Mouse (Mus musculus): ENCODE results near the gene Efna3. TPM values are rescaled to one million over a fixed set of nuclear protein-coding genes. Genes with fewer than 3 reads are reported as not detected.
A peak's percentile ranks its signal among the peaks of the same experiment; 100 is the strongest.

Efna3 gene
- total RNA-seq, 1 experiment from 2014 or later: not detected

DNA sequence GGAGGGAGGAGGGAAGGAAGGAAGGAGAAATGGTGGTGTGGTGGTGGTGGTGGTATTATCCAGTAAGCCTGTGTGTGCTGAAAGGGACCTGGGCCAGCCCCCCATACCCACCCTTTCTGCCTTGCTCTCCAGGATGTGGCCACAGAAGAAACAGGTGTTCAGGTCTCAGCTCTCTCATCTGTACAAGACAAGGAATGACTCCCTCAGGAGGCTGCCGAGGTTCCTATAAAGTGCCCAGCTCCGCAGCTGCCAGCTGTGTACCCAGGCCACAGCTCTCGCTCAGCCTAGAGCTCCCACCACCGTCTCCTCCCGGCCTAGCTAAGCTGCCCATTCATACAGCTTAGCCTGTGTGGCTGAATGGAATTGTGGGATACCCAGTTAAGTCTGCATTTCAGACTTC, 30.5 kb downstream of the Efna3 start:
- no peak for ATAC-seq (replicated peaks; ENCODE audit: low read depth, poor library complexity, severe bottlenecking)

DNA sequence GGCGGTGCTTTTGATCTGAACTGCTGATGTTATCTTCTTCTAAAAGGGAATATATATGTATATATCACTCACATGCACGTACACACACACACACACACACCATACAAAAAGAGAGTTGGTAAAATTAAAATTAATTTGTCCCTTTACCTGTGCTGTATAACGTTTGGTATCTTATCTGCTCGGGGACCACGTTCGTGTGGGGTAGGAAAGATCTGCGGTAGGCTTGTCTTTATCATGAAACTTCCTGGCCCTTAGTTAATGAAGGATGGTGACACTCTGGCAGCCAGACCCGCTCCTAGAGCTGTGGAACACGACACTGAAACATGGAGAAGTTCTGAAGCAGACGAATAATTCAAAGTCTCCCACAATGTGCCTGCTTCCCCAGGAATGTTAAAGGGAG, 30.9 kb downstream of the Efna3 start:
- ATAC-seq (replicated peaks; ENCODE audit: low read depth, poor library complexity, severe bottlenecking): no peak

DNA sequence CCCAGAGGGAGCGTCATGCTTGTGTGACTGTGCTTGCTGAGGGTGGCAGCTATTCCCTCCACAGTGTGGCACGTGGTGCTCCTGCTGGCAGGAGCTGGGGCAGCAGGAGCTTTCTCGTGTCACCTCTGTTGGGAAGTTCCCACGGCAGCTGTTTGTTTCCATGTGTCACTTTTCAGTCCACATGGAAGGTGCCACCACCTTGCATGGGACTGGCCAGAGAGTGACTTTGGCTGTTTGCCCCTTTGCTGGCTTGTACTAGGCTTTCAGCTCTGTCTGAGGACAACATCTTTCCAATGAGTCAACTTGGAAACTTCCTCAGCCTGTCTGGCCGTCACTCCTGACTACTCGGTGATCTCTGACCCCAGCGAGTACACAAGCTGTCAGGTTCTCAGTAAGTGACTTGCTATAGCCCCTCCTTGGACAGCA, 34.2 kb downstream of the Efna3 start:
- ATAC-seq (replicated peaks; ENCODE audit: low read depth, poor library complexity, severe bottlenecking): no peak

DNA sequence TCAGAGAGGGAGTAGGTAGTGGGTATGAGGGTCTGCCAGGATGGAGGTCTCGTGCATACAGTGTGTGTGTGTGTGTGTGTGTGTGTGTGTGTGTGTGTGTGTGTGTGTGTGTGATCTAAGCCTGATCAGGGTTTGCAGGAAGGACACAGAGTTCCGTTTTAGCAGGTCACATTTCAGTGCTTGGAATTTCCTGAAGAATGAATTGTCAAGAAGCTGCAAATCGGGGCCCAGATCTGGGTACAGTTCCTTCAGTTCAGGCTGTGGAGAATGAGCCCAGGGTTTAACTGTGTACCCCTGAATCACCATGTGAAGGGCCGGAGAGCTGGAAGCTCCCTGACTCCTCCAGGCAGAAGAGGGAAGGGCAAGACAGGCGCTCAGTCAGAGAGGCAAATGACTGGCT, 35.5 kb downstream of the Efna3 start:
- ATAC-seq (replicated peaks; ENCODE audit: low read depth, poor library complexity, severe bottlenecking): no peak

DNA sequence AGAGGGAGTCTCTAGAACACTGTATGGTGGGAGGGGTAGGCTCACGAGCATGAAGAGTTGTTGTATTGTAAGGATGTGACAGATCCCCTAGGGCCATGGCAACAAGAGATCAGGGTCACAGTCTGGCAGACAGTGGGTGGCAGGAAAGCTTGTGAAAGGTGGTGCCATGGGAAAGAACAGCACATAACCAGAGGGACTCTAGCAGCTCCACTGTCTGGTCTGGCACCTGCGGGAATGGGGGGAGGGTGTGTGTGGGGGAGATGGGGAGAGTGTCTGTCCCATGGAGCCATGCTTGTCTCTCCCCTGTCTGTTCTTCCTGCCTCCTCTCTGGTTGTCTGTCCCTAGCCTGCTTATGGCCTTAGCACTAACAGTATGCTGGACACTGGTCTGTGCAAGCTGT, 37.2 kb downstream of the Efna3 start:
- no peak for ATAC-seq (replicated peaks; ENCODE audit: low read depth, poor library complexity, severe bottlenecking)

DNA sequence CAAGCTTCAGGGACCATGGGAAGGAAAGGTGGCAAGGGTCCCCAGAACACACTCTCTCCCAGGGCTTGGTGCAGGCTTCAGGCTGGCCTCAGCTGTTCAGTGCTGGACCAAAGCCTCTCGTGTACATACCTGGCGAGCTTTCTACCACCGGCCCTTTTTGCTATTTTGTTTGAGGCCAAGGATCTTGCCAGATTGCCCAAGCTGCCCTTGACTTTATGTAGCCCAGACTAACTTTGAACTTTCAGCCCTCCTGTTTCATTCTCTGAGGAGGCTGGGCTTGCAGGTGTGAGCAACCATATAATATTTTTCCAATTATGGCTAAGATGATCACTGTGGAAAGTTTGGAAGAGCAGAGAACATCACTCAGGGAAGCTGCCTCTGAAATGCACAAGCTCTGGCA, 38.5 kb downstream of the Efna3 start:
- no peak for ATAC-seq (replicated peaks; ENCODE audit: low read depth, poor library complexity, severe bottlenecking)

DNA sequence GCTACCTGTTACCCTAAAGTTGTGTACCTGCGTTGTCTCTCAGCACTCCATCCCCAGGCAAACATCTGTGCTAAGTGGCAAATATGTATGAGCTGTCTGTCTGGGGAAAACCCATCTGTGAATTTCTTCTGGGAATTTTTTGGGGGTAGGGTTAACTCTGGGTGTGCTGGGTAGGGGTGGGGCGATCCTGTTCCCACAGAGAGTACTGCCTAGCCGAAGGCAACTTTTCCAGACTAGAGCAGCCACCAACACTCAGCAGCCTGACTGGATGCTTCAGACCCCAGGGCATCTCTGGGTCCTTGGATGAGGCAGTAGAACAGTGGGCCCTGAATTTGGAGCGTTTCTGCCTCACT, 40.5 kb downstream of the Efna3 start:
- no peak for ATAC-seq (replicated peaks; ENCODE audit: low read depth, poor library complexity, severe bottlenecking)

DNA sequence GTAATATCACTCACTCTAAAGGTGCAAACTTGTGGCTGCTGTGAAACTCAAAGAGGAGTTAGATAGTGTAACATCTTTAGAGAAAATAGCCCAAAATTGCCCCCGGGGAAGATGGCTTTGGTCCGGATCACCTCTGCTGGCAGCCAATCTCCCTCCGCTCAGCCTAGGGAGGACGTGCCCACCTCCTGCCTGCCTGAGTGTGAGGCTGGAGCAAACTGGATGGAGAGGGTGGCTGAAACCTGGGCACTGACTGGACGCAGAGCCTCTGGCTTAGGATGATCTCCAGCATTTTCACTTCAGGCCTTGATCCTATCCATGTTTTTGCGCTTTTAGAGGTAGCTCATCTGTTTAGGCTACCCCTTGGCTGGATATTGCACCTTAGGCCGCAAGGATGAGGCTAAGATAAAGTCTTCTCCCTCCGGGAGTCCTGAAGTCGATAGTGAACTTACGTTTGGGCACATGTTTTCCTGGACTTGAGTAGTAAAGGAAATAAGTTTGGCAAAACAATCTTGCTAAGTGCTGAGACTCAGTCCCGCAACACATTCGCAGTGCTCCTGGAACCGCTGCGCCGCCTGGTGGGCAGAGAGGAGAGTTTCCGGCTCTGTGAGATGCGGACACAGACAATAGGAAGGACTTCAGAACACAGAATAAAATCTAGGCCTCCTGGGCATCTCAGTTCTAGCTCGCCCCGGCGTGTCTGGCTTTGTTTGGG, 41.0 kb downstream of the Efna3 start:
- peak; percentile 72 for ATAC-seq (replicated peaks; ENCODE audit: low read depth, poor library complexity, severe bottlenecking)

DNA sequence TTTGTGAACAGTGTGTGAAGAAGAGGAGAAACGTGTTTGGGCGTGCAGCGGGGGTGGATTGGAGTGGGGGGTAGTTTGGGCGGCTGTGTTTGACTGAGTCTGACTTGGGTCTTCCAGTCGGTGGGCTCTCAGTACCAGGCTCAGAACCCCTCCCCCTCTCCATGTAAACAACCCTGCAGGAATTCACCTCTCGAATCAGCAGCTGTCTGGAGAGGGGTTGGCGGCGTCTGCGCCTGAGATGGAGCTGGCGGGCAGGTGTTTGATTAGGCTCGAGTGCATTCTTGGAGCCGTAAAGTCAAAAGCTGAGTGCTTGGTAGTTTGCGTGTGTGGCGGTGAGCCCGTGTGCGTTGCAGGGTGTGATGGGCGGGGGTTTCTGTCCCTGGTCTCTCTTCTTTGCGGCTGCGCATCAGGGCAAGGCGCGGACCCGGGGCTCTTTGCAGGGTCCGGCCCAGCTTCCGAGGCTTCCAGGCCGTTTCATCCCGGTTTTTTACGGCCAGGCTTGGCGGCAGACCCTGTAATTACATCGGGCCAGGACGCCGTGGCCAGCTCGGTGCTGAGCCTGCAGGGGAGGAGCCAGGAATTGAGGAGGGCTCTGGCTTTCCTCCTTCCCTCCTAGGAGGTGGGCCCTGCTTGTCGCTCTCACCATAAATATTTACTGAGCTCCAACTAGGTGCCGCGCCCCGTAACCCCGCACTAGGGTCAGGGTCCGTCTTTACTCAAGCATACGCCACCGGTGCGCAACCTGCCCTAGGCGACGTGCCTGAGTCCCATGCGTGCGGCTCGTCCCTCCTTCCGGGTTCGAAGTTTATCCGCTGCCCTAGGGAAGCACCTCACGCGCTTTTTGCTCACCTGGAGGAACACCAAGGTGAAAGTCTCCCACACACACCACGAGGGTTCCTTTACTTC, 41.9 kb downstream of the Efna3 start, which contains the start of gene Efna1:
Gene Efna1 (minus strand): TSS at position 537 of the 906 bp plus-strand sequence.
- peak; percentile 31; the same call in 1 of the 2 replicates for ATAC-seq (replicated peaks; ENCODE audit: low read depth, poor library complexity, severe bottlenecking)

DNA sequence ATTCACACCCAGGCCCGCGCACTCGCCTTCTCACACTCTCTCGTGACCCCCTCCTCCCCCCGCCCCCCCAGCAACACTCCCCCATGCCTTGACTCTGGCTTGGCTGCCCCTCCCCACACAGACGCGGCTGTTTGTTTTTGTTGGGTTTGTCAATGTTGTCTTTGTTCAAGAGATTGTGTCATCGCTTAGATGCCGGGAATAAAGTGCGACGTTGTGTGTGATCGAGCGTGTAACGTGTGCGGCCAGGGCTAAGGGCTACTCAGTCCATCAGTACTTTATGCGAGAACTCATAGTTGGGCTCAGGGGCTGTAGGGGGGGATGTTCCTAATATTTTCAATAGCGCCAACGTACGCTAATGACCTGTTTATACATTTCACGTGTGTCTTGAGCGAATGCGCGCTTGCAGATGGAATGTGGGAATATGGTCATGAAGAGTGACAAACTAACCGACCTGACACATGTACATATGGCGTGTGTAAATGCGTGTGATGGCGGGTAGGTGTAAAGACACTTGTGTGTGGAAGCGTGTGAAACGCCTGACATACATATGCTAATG, 42.6 kb downstream of the Efna3 start:
- no peak for ATAC-seq (replicated peaks; ENCODE audit: low read depth, poor library complexity, severe bottlenecking)

DNA sequence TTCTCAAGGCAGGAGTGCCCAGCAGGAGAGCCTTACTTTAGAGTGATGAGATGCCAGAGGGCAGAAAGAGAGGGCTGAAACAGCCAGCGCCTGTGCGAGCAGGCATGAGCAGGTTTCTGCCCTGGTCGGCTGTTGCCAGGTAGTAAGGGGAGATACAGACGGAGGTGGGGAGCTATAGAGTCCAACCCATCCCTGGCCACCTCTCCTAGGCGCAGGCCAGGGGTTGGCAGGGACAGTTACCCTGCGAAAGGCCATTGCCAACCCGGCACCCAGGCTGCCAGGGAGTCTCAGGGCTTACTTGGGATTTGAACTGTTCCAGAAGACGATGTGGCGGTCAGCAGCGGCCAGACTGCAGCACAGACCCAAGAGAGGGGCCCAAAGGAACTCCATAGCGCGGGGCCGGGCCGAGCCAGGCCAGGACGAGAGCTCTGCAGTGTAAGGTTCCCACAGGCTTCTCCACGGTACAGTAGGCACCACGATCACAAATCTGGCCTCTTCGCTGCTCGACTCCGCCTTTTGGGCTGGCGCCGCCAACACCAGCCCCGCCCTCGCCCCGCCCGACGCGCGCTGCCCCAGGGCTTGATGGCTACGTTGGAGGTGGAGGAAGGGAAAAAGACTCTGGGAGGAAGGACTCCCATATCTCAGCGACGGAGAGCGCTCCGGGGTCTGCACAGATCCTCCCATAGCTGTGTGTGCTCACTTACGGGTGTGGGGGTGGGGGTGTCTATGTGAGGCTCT, 43.4 kb downstream of the Efna3 start:
- peak; percentile 62 for ATAC-seq (replicated peaks; ENCODE audit: low read depth, poor library complexity, severe bottlenecking)

DNA sequence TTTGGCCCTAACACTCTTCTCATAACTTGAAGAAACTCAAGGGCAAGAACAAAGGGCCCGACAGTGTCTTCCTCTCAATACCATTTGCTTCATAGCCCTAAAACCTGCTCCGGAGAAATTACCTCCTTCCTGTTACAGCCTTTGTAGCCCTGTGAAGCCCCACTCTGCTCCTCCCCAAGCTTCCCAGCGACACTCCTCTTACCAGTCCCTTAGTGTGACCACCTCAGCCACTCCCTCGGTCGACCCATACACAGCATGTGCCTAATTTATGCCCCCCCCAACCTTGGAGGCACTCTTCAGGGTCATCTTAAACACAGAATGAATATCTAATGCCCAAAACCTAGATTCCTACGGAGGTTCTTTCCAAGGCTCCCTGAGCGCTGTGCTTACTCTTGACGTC, 44.1 kb downstream of the Efna3 start:
- no peak for ATAC-seq (replicated peaks; ENCODE audit: low read depth, poor library complexity, severe bottlenecking)

DNA sequence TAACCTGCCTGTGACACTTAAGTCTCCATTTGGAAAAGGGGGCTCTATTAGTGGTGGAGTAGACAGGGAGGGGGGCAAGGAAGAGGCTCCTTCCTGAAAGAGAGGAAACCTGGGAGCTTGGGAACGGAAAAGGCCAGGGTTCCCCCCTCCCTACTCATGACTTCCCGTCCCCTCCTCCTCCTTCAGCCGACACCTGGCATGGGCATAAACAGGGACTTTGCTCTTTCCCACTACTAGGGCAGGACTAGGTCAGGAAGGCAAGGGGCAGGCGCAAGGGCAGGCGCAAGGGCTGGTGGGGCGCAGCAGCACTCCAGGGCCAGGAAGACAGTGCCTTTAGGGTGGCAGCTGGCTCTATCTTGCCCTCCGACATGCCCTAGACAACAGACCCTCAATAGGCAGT, 44.7 kb downstream of the Efna3 start:
- no peak for ATAC-seq (replicated peaks; ENCODE audit: low read depth, poor library complexity, severe bottlenecking)

DNA sequence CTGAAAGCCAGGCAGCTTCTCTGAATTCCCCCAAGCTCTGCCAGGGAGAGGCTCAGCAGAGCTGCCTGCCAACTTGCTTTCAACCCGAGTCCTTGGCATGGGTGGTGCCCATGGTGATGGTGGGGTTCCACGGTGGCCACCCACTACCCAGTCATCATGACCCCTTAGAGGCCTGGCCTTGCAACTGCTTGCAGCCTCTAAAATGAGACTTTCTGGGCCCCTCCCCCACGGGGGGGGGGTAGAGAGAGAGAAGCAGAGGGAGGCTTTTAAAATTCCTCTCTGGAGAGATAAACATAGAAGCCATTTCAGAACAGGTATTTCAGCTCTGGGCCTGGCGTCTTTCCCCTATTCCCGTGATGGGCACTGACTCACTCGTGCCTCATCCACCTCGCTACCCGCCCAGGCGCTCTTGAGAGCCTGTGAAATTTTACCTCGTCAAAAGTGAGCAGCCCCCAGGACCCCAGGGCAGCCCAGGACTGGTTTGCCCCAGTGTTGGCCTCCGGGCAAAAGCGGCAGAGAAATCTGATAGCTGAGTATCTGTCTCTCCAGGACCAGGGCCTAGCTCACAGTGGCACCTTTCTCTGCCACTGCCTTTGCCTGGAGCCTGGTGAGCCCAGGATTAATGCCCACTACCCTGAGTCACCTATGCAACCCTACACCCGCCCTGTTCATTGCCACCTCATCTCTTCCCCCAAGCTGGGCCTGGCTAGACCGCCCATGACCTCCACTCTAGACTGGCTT, 45.3 kb downstream of the Efna3 start:
- ATAC-seq (replicated peaks; ENCODE audit: low read depth, poor library complexity, severe bottlenecking): no peak

DNA sequence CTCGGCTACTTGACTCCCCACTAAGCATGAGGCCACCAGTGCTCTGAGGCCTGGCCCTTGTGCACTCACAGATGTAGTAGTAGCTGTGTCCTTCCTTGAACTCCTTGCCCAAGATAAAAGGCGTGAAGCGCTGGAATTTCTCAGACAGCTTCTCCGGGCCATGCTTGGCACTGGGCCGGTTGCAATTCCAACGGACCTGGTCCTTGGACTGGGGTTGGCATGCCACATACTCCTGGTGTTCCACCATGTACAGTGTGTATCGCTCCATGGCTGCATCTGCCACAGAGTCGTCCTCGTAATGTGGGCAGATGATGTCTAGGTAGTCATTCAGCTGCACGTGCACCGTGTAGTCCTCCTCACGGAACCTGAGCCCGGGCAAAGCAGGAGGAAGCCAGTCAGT, 46.7 kb downstream of the Efna3 start:
- ATAC-seq (replicated peaks; ENCODE audit: low read depth, poor library complexity, severe bottlenecking): no peak

DNA sequence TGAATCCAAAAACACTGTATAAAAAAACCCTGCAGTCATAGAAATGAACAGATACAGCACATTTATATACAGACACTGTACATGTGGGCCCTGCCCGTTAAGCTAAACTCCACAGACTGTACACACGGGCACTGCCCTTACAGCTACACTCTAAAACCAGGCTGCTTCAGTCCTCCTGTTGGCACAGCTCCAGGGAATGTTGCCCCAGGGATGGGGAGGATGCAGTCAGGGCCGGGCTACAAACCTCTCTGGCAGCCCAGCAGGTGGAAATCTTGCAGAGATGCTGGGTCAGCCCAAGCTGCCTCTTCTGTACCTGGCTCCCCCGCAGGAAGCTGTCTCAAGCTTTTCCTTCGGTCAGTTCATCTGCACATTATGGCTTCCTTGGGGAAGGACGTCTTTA, 51.0 kb downstream of the Efna3 start:
- ATAC-seq (replicated peaks; ENCODE audit: low read depth, poor library complexity, severe bottlenecking): no peak

DNA sequence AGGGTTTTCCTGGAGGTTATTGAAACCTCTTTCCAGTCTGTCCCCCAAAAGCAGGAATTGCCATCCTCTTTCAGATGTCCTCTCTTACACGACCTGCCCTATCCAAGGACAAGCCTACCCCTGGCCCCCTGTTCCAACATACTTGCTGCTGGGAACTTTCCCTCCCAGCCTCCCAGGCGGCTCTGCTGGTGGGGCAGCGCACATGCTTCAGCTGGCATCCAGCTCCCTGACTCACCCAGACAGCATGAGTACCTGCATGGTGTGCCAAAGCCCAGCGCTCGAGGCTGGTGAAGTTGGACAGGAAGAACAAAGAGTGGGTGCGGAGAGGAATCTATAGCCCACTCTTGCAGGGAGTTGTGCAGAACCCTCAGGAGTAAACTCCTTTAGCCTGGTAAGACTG, 51.9 kb downstream of the Efna3 start:
- no peak for ATAC-seq (replicated peaks; ENCODE audit: low read depth, poor library complexity, severe bottlenecking)

DNA sequence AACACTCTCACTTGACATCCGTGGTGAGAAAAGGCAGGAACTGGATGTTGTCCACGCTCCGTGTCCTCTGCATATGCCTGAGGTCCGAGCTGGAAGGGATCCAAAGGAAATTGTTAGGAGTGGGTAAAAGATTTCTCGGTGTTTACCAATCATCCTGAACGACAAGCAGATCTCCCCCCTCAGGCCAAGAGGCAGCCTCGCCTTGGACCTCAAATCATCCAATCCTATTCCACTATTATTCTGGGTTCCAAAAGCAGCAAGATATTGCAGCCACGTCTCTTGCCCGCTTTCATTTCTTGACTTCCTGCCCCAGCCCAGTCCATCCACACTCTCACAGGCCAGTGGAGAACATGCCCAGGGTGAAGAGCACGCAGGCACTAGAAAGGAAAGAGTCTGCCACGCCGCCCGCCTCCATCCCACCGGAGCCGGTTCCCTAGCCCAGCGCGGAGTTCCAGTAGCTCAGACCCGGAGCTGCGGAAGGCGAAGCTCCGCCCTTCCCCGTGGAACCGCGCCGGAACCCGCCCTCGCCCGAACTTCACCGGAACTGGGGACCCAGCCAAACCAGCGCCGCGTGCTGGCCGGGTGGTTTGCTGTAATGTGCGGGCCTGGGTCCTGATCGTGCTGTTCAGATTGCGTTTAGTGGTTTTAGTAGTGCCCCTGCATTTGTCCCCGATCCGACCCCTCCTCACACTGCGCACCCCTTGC, 52.6 kb downstream of the Efna3 start, which contains the start of gene Slc50a1:
Gene Slc50a1 (minus strand): TSS at position 520 of the 705 bp plus-strand sequence.
- ATAC-seq (replicated peaks; ENCODE audit: low read depth, poor library complexity, severe bottlenecking): peak; percentile 67

DNA sequence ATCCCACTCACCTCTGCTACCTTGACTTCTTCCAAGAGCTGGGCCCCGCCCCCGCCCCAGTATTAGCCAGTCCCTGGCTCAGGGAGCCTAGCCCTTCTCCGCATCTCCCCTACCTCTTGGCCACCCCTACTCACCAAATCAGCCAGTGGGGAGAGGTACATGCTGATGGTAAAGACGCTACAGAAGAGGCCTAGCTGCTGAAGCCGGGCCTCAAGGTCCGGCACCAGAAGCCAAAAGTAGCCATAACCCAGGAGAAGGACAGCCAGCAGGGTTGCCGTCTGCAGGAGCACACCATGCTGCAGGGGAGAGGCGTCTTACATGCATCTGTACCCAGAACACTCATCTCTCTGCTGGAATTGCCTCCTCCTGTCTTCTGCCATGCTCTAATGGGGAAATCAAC, 53.8 kb downstream of the Efna3 start:
- ATAC-seq (replicated peaks; ENCODE audit: low read depth, poor library complexity, severe bottlenecking): no peak
